Mouse (Mus musculus): Measurements from ENCODE around the gene Ankrd35. TPM values are rescaled to one million over a fixed set of nuclear protein-coding genes. Genes with fewer than 3 reads are reported as not detected.

Ankrd35 gene
- total RNA-seq (2023) = 0.91 TPM in 1 of 4 replicates, not detected in the others

GRCm38 (mm10) chr3:96669727-96670468 is at the start of gene Ankrd35:
TSS of gene Ankrd35 (plus strand) at chr3:96670131.

GRCm38 (mm10) chr3:96629729-96630600 is 40.0 kb upstream of the Ankrd35 start, which contains the start of gene Rbm8a:
TSS of gene Rbm8a (plus strand) at chr3:96629933.

GRCm38 (mm10) chr3:96634928-96635879 is 34.7 kb upstream of the Ankrd35 start, which contains the start of the genes Pex11b and Gm42957:
TSS of gene Pex11b (plus strand) at chr3:96635376.
TSS of gene Gm42957 (plus strand) at chr3:96635474.

GRCm38 (mm10) chr3:96645018-96645649 is 24.8 kb upstream of the Ankrd35 start, which contains the start of gene Itga10:
TSS of gene Itga10 (plus strand) at chr3:96645584.

DNA sequence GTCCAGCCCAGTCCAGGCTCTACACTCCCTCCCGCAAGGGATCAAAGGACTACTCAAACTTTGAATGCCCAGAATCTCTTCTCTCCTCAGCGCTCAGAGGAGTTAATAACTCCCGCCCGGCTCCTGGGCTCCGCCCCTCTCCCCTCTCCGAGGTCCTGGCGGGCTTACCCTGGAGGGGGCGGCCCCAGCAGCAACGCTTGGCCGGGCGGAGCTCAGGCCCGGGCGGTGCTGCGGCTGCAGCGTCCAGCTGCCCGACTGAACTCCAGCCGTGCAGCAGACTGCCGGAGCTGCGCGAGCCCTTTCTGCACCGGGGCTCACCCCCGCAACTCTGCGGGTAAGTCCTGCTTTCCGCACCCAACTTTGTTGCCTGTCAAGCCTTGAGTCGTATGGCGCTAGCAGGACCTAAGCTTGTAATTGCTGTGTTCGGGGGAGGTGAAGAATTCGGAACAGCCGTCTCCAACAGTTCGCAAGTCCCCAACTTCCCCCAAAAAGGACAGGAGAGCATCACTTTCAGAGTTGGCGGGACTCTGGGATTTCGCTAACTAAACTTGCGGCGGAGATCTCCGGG is 26.4 kb downstream of the Ankrd35 start, which contains the start of gene Pias3:
TSS of gene Pias3 (plus strand) at position 187 of the 568 bp plus-strand sequence.

DNA sequence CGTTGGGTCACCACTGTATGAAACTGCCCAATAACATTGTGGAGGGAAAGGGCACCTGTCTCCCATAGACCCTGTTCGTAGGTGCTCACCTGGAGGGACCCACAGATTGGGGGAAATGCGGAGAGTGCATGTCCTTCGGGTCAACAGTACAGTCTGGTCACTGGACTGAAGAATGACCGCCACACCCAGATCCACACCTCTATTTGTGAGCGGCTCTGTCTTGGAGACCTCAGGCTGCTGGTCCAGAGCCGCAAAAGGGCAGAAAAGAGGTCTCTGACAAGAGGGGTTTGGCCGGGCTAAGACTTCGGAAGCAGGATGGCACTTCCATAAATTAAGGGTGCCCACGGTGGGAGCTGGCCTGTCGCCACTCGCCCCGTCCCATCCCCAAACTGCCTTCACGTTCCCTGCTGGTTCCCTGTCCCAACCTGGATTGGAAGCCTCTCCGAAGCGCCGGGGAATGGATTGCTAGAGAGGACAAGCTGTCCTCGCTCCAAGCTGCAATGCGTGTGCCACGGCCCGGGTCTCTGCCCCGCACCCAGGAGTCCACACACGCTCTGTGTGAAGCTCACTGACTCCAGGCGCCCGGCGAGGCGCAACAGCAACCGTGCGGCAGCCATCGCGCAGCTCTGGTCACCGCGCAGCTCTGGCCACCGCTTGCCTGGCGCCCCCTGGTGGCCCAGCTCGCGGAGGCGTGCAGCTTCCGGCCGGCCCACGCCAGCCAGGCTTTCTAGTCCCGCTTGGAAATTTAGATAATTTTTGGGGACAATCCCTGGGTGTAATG is 38.2 kb downstream of the Ankrd35 start, which contains the start of gene Nudt17:
TSS of gene Nudt17 (minus strand) at position 660 of the 781 bp plus-strand sequence.

GRCm38 (mm10) chr3:96727343-96727827 is 57.5 kb downstream of the Ankrd35 start, which contains the start of the genes Polr3c and Rnf115:
TSS of gene Polr3c (minus strand) at chr3:96727628.
TSS of gene Rnf115 (plus strand) at chr3:96727664.

Other genes with a start within 250 kb of the Ankrd35 start
- gene BC107364, start 217.8 kb upstream of the Ankrd35 start, total RNA-seq (2023) = not detected in 4 replicates
- gene Hfe2, start 145.0 kb upstream of the Ankrd35 start, total RNA-seq (2023) = not detected in 4 replicates
- 675 to 848 TPM (median 779 TPM) in 4 replicates for gene Txnip, start 112.2 kb upstream of the Ankrd35 start, total RNA-seq (2023)
- not detected in 4 replicates for gene Gm16253, start 93.1 kb upstream of the Ankrd35 start, total RNA-seq (2023)
- 26.1 to 38.5 TPM (median 30.1 TPM) in 4 replicates for gene Polr3gl, start 76.0 kb upstream of the Ankrd35 start, total RNA-seq (2023)
- gene Ankrd34a, start 73.5 kb upstream of the Ankrd35 start, total RNA-seq (2023) = not detected in 4 replicates
- gene Lix1l, start 69.0 kb upstream of the Ankrd35 start, total RNA-seq (2023) = 0.27 to 0.91 TPM (median 0.36 TPM) in 4 replicates
- gene Rbm8a, start 40.2 kb upstream of the Ankrd35 start, total RNA-seq (2023) = 76.7 to 110 TPM (median 95.7 TPM) in 4 replicates
- 19.4 to 26.2 TPM (median 23.9 TPM) in 4 replicates for gene Pex11b, start 34.8 kb upstream of the Ankrd35 start, total RNA-seq (2023)
- gene Gm42957, start 34.7 kb upstream of the Ankrd35 start, total RNA-seq (2023) = 0.16 TPM in 1 of 4 replicates, not detected in the others
- gene Itga10, start 24.5 kb upstream of the Ankrd35 start, total RNA-seq (2023) = 1.9 to 3.3 TPM (median 2.8 TPM) in 4 replicates
- 36.6 to 48.0 TPM (median 39.6 TPM) in 4 replicates for gene Pias3, start 26.3 kb downstream of the Ankrd35 start, total RNA-seq (2023)
- gene Nudt17, start 38.4 kb downstream of the Ankrd35 start, total RNA-seq (2023) = 0.46 to 0.54 TPM (median 0.53 TPM) in 3 of 4 replicates, not detected in the other
- gene Polr3c, start 57.5 kb downstream of the Ankrd35 start, total RNA-seq (2023) = 47.6 to 55.2 TPM (median 53.7 TPM) in 4 replicates
- 49.3 to 55.1 TPM (median 52.3 TPM) in 4 replicates for gene Rnf115, start 57.5 kb downstream of the Ankrd35 start, total RNA-seq (2023)
- 0.23 TPM in 1 of 4 replicates, not detected in the others for gene Pdzk1, start 159.2 kb downstream of the Ankrd35 start, total RNA-seq (2023)
- gene Cd160, start 159.2 kb downstream of the Ankrd35 start, total RNA-seq (2023) = 0.85 to 2.0 TPM (median 0.95 TPM) in 4 replicates
- not detected in 4 replicates for gene Gja5, start 234.6 kb downstream of the Ankrd35 start, total RNA-seq (2023)
- gene Gpr89, start 235.2 kb downstream of the Ankrd35 start, total RNA-seq (2023) = 14.5 to 18.9 TPM (median 17.4 TPM) in 4 replicates

Measured in B cell, adult 62 days (primary cell).